Mouse (Mus musculus) leukemia stem cell, adult 10-12 weeks (primary cell): ENCODE data around the gene Bdp1. TPM values are rescaled to one million over a fixed set of nuclear protein-coding genes. Genes with fewer than 3 reads are reported as not detected.

Experiments used
- polyA plus RNA-seq: library from polyadenylated mRNA; stranded (reverse); fragments of >175 nt; gene quantifications from 2 replicates; pipeline ENCODE4 v1.2.3, GENCODE M21; 2012; ENCODE audit warnings: low replicate concordance

Bdp1 gene
- 17.3 and 20.2 TPM in 2 replicates for polyA plus RNA-seq

GRCm38 (mm10) chr13:100103748-100104254, at the start of gene Bdp1:
Gene Bdp1, minus strand, starts transcription at chr13:100104070.

GRCm38 (mm10) chr13:100124423-100125257, 20.8 kb upstream of the Bdp1 start, which contains the start of gene Smn1:
Gene Smn1, plus strand, starts transcription at chr13:100124852.

GRCm38 (mm10) chr13:100107652-100108472, 4.0 kb upstream of the Bdp1 start, which contains the start of gene Serf1:
Gene Serf1, plus strand, starts transcription at chr13:100108012.

GRCm38 (mm10) chr13:100014906-100015895, 88.7 kb downstream of the Bdp1 start, which contains the start of gene Mccc2:
Gene Mccc2, minus strand, starts transcription at chr13:100015639.

Other genes starting within 250 kb of the Bdp1 start
- gene Cartpt, start 203.0 kb downstream of the Bdp1 start, polyA plus RNA-seq, result not detected in 2 replicates
- 6.2 and 8.8 TPM in 2 replicates for gene Mccc2, start 88.4 kb downstream of the Bdp1 start, polyA plus RNA-seq
- gene Serf1, start 3.9 kb upstream of the Bdp1 start, polyA plus RNA-seq, result 3.2 and 3.7 TPM in 2 replicates
- 87.2 and 162 TPM in 2 replicates for gene Smn1, start 20.8 kb upstream of the Bdp1 start, polyA plus RNA-seq
- gene Naip2, start 98.0 kb upstream of the Bdp1 start, polyA plus RNA-seq, result 0.10 and 0.14 TPM in 2 replicates
- 0.05 and 0.14 TPM in 2 replicates for gene Naip5, start 142.3 kb upstream of the Bdp1 start, polyA plus RNA-seq
- 0.05 TPM in 1 of 2 replicates, not detected in the other for gene Naip6, start 213.6 kb upstream of the Bdp1 start, polyA plus RNA-seq